Mouse (Mus musculus) heart, postnatal 36 days (tissue): ENCODE measurements at regions not wholly inside any gene's neighbourhood (a gene's known extent, or its start where the extent isn't known, plus 50 kb on each side); places are given as distances from the start of the nearest gene placed in this dataset.
A peak's percentile ranks its signal among the peaks of the same experiment; 100 is the strongest.
"Not testable (repeated sequence)": the region's sequence is repeated elsewhere in the genome, so short reads cannot be mapped to it uniquely, and the experiment has no call there.

ENCODE experiments used
- DNase-seq, 2 experiments: peaks; one replicate each; pipeline ENCODE4 v3.0.0; 2021 to 2022
- intact Hi-C: fragments of 180-260 bp; cut with DNase I; formaldehyde crosslinking; loops from one replicate; pipeline ENCODE4 v1.15.1; 2025

DNA sequence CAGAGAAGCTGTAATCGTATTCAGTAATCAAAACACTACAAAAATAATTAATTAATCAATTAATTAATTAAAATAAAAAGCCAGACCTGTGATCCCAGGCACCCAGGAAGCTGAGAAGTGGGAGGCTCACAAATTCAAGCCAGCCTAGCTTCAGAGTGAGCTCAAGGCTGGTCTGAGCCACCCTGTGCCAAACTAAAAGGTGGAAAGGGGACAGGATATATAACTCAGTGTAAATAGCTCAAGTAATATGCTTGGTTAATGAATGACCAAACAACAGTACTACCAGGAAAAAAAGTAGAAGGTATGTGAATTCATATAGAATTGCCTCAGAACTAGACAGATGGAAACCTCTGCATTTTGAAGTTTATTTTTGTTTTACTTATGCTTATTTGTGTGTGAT is 321.2 kb downstream of the Rbm26 start:
- DNase-seq = no peak
- intact Hi-C loops = no loop called here

DNA sequence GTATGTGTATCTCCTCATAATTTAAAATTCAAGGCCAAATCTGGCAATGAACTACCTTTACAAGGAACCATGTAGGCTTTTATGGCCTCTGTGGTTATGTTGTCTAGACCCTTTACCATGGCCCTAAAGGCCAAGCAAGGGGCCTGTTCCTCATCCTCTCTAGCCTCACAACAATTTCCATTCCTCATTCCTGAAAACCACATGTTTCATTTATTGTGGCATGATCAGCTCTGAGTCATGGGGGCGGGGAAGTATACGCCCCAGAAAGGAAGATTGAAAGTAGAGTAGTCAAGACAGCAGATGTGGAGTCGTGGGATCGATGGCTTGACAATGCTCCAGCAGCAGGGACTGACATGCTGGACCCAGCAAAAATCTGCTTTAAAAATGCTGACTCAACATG is 326.8 kb upstream of the Rnf219 start:
- DNase-seq = no peak
- intact Hi-C loops = no loop called here

GRCm38 (mm10) chr14:104827404-104827803 is 305.0 kb upstream of the Rnf219 start:
- intact Hi-C loops = no loop called here
- DNase-seq = no peak

- intact Hi-C loops = loop anchor here (5.0 kb wide), 1 partner anchor 53 kb away; no protein-coding TSS in a partner anchor
- DNase-seq = no peak
These were observed 302.5 kb upstream of the Rnf219 start for GRCm38 (mm10) chr14:104824926-104825325.

GRCm38 (mm10) chr14:104824224-104824623 is 301.8 kb upstream of the Rnf219 start:
- intact Hi-C loops = loop anchor here (5.0 kb wide), 1 partner anchor 52 kb away; no protein-coding TSS in a partner anchor
- no peak for DNase-seq

- intact Hi-C loops = loop anchor here (5.0 kb wide), 1 partner anchor 50 kb away; no protein-coding TSS in a partner anchor
- no peak for DNase-seq
These were observed 299.6 kb upstream of the Rnf219 start for GRCm38 (mm10) chr14:104821903-104822573.

DNA sequence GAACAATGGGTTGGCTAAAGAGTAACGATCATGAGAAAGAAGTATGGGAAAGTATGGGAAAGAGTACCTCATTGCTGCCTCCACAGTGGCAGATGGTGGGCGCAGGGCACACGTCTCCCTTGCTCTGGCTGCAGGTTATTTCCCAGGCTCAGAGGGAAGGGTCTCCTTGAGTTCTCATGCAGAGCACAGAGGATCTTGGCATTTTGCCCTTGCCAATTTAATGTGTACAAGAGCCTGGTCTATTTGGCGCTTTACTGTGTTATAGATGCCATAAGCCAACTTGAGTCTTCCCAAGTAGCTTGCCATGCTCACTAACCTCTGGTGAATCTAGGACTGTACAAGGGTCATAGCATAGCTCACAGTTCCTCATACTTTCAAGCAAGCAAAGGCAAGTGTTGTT is 296.7 kb upstream of the Rnf219 start:
- intact Hi-C loops = loop anchor here (10.0 kb wide), 3 partner anchors 354 to 1264 kb away; partner anchors contain the start of gene Pou4f1
- DNase-seq = no peak

GRCm38 (mm10) chr14:104813977-104814584 is 291.6 kb upstream of the Rnf219 start:
- DNase-seq = peak; percentile 53 to 70
- intact Hi-C loops = loop anchor here (2.0 to 10.0 kb wide), 5 partner anchors 147 to 1259 kb away; partner anchors contain the start of gene Pou4f1

DNA sequence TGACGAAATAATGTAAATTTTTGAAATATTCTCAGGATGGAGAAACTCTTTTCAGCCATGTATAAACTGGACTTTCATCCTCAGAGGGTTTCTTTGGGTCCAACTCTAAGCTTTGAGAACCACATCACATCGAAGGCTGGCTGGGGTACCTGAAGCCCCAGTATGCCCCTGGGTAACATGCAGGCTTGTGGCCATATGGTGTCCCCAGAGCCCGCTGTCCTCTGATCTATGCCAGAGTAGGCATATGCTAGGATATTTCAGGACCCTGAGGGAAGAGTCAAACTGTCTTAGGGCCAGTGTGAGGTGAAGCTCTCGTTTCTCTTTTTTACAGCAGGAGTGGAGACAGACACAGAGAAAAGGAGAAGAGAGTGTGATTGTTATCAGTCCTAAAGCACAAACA is 289.6 kb upstream of the Rnf219 start:
- intact Hi-C loops = loop anchor here (5.0 to 10.0 kb wide), 4 partner anchors 145 to 1257 kb away; partner anchors contain the start of gene Pou4f1
- DNase-seq = no peak

DNA sequence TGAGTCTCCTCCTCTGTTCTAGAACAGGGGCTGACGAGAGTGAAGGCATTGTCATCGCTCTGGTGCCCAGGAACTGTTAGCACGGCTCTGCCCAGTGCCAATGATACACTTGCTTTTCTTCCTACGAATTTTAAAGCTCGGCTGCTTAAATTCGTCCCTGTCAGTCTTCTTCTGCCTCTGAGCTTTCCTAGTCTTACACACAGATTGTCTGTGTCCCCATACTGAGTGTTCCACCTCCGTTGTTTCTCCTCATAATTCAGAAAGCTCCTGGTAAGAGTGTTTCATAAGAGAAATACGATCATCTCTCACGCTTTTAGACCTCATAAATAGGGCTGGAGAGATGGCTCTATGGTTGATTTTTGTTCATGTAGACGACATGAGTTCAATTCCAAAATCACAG is 282.9 kb upstream of the Rnf219 start:
- intact Hi-C loops = no loop called here

DNA sequence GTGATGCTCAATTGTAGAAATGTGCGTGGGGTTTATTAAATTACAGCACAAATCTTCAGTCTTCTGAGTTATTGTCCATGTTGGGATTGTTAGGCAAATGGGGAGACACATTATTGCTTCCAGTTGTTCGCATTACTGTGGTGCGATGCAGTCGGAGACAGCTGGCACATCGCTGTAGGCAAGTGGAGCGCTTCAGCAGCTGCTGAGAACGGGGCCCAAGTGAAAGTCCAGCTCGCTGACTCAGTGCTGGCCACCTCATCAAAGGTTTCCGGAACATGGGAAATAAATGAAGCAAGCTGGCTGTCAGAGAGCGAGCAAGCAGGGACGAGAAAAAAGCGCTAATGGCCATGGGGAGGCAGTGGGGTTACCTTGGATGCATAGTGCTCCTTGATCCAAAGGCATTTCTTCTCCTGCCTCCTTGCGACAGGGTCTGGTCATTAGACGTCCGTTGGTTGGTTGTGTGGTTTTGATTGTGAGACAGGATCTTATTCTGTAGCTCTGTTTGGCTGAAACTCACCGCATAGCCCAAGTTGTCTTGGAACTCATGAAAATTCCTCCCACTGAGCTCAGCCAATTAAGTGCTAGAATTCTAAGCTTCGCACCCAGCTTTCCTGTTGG is 274.0 kb upstream of the Rnf219 start:
- DNase-seq = no peak

More for the DNA sequence above, 282.9 kb upstream of the Rnf219 start:
- DNase-seq = no peak

GRCm38 (mm10) chr14:104789346-104789745 is 266.9 kb upstream of the Rnf219 start:
- intact Hi-C loops = no loop called here
- no peak for DNase-seq

More for the DNA sequence above, 274.0 kb upstream of the Rnf219 start:
- intact Hi-C loops = no loop called here

- intact Hi-C loops = no loop called here
- DNase-seq = no peak
These were observed 262.6 kb upstream of the Rnf219 start for GRCm38 (mm10) chr14:104785066-104785465.

GRCm38 (mm10) chr14:104769938-104770337 is 247.5 kb upstream of the Rnf219 start:
- DNase-seq = no peak
- intact Hi-C loops = loop anchor here (5.0 kb wide), 1 partner anchor 52 kb away; no protein-coding TSS in a partner anchor

DNA sequence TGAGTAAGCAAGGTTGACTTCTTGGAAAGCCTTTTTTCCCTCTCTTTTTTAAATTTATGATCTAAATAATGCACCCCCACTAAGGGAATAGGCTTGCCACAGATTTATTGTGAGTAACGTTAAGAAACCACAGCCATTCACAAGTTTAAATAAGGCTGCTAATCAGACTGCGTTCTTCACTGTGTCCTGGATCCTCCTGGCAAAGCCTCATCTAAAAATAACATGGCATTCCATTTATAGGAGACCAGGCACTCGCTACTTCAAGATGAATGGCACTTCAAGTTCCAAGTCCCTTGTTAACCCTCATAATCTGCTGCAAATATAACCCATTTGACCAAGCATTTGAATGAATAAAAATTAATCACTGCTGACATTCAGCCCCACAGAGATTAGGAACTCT is 211.8 kb upstream of the Rnf219 start:
- intact Hi-C loops = no loop called here
- DNase-seq = no peak

DNA sequence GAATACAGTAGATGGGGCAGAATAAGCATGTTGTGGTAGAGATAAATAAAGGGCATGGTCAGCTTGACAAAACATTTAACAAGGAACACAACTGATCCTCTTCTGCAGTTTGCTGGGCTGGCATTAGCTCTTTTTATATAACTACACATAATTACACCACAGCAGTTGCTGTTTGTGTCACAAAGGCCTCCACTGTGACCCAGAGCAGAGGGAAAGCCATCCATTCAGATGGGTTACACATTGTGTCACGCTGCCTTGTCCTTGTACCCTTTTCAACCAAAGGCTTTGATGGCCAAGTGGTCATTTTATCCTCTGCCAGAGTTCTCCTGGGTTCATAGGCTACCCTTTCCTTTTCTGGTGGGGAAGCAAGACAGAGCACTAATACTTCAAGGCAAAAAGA is 209.6 kb upstream of the Rnf219 start:
- DNase-seq = no peak
- intact Hi-C loops = no loop called here

GRCm38 (mm10) chr14:104731319-104731995 is 209.0 kb upstream of the Rnf219 start:
- no peak for DNase-seq
- intact Hi-C loops = no loop called here

DNA sequence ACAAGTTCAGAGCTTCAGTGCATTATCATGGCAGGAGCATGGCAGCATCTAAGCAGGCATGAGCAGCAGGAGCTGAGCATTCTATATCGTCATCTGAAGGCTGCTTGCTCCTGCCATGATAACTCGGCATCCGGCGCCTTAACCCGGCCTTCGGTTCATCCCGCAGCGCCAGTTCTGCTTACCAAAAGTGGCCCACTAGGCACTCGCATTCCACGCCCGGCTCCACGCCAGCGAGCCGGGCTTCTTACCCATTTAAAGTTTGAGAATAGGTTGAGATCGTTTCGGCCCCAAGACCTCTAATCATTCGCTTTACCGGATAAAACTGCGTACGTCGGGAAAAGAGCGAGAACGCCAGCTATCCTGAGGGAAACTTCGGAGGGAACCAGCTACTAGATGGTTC is 193.2 kb upstream of the Rnf219 start:
- intact Hi-C loops = not testable (repeated sequence)
- DNase-seq = peak; percentile 84 to 96

- intact Hi-C loops = no loop called here
- no peak for DNase-seq
These were observed 179.9 kb upstream of the Rnf219 start for GRCm38 (mm10) chr14:104702283-104702893.

GRCm38 (mm10) chr14:104698962-104699361 is 176.5 kb upstream of the Rnf219 start:
- intact Hi-C loops = no loop called here
- DNase-seq = no peak

- intact Hi-C loops = no loop called here
These were observed 172.7 kb upstream of the Rnf219 start for GRCm38 (mm10) chr14:104695101-104695500.

More at GRCm38 (mm10) chr14:104695101-104695500, 172.7 kb upstream of the Rnf219 start:
- DNase-seq = no peak
